Mouse (Mus musculus) lung, postnatal 36 days (tissue): ENCODE measurements around the gene Steap3.
"Not testable (repeated sequence)": the region's sequence is repeated elsewhere in the genome, so short reads cannot be mapped to it uniquely, and the experiment has no call there.

Source experiments
- DNase-seq: peaks from one replicate; pipeline ENCODE4 v3.0.0; 2022; ENCODE audit warnings: mixed read lengths

Gene Steap3

GRCm38 (mm10) chr1:120272605-120273004 lies at the start of gene Steap3:
TSS of gene Steap3 (minus strand) at chr1:120272705.
- no peak for DNase-seq

GRCm38 (mm10) chr1:120321270-120322021 lies 48.9 kb upstream of the Steap3 start:
- no peak for DNase-seq

DNA sequence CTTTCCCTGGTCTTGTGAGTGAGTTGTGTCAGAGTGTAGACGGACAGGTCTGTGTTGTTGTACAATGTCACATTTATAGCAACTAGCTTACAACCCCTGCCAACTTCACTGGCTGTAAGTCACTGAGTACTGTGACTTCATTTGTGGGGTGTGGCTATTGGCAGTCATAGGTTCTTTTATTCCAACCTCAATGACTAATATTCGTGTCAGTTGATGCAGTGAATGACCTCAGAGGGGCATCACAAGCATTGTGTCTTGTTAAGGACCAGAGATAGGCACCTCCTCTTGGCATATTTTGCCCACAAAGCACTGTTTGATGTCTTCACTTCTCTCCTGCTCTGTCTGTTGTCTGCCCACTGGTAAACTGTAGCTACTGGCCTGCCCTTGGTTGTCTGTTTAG lies 33.3 kb upstream of the Steap3 start:
- DNase-seq = no peak

DNA sequence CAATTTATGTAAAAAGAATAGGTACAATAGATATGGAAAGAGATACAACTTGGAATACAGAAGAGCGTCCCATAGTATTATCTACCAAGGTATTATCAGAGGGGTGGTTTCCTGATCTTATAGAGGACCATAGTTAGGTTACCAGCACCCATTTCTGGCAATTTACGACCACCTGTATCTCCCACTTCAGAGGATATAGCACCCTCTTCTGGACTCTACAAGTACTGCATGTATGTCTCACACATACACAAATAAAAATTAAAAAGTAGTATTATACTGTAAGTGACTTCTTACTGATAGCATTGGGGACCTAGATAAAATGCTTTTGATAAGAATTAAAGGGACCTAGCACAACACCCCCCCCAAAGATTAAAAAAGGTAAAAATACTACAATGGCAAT lies 24.4 kb upstream of the Steap3 start:
- DNase-seq = no peak

DNA sequence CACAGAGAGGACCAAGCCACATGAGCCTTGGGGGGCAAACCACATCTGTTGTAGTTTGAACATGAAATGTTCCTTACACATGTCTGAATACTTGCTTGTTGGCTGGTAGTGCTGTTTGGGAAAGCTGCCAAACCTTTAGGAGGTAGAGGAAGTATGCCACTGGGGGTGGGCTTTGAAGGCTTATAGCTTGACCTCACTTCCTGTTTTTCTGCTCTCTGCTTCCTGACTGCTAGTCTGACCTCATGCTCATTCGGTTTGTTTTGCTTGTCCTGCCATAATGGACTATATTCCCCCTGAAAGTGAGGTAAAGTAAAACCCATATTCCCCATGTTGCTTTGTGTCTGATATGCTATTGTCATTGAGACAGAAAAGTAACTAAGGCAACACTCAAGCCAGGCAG lies 21.3 kb upstream of the Steap3 start:
- peak; percentile 10 for DNase-seq

GRCm38 (mm10) chr1:120291709-120292108 lies 19.2 kb upstream of the Steap3 start:
- no peak for DNase-seq

DNA sequence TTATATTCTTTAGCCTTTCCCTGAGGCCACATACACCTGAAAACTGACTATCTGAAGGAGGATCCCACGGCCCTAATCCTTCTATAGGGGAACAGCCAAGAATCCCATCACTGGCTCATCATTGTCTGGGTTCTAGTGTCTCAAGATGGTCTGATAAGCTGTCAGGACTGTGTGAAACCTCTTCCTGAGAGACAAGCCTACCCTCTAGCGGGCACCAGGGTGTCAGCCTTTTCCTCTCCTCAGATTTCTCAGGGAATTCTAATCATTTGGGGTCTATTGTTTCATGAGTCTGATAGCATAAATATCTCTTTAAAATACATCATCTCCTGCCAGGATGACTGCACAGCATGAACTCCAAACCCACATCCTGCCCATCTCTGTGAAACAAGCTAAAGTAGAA lies 17.3 kb upstream of the Steap3 start:
- DNase-seq = no peak

- no peak for DNase-seq
Observed at GRCm38 (mm10) chr1:120287679-120288078, 15.2 kb upstream of the Steap3 start.

- not testable (repeated sequence) for DNase-seq
Observed at GRCm38 (mm10) chr1:120276058-120276457, 3.6 kb upstream of the Steap3 start.

DNA sequence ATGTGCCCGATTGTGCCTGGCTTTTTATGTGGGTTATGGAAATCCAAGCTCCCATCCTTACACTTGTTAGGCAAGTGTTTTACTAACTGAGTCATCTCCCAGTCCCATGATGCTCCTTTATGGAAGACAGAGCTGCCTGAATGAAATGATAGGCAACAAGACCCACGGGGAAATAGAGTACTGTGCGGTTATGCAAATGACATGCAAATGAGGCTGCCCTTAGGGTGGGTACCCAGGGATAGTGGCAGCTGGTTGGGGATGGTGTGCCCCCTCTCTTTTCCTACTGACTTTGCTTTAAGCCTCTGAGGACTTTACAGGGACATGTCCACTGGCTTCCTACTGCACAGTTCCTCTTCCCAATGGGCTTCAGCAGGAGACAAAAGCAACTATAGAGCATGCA lies 2.7 kb upstream of the Steap3 start:
- DNase-seq = no peak

GRCm38 (mm10) chr1:120270882-120271281 lies 1.6 kb downstream of the Steap3 start:
- DNase-seq = no peak

GRCm38 (mm10) chr1:120270115-120270514 lies 2.4 kb downstream of the Steap3 start:
- no peak for DNase-seq

- DNase-seq = no peak
Observed at GRCm38 (mm10) chr1:120267631-120268030, 4.9 kb downstream of the Steap3 start.

DNA sequence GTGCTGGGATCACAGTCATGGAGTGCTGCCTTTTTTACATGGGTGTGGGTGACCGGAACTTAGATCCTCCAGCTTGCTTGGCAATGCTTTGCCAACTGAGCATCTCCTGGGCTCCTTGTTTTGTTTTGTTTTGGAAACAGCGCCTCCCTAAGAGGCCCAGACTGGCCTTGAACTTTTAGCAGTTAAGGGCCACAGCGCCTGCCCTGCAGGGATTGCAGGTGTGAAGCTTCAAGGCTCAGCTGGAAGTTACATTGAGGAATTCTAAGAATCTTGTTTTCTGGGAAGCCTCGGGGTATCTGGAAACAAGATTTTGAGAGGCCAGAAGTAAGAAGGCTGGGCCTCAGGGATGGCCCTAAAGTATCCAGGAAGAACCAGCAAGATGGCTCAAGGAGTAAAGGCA lies 6.0 kb downstream of the Steap3 start:
- peak; percentile 42 for DNase-seq

DNA sequence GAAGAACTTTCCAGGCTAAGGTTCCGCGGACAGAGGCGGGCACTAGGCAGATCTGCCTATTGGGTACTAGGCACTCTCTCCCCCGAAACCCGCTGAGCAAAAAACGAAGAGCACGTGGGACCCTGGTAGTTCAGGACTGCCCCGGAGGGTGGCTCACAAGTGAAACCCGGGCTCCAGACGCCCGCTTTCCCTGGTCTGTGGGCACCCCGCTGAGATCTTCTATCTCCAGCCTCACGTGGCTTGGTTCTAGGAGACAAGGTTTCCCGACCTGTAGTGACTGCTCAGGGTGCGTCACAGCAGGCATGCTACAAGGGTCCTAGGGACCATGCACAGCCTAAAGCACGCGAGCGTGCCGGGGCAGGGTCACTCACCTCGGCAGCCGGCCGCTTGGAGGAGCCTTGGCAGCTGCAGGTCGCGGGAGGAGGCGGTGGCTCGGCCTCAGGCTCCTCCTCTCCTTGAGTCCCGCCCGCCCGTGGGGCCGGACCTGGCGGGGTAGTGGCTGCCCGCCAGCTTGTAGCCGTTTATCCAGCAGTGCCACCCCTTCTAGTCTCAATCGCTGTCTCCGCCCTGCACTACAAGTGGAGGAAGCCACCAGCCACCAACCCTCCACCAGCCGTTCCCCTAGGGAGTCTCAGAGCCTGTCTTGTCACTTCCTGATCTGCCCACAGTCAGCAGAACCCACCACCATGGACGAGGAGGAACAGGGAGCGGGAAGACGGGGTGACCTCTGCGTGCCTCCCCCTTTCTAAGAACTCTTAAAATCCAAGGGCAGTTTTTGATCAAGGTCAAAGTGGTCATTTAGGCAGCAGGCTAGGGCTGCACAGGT lies 7.4 kb downstream of the Steap3 start:
- DNase-seq = peak; percentile 93

GRCm38 (mm10) chr1:120263226-120263625 lies 9.3 kb downstream of the Steap3 start:
- DNase-seq = no peak

DNA sequence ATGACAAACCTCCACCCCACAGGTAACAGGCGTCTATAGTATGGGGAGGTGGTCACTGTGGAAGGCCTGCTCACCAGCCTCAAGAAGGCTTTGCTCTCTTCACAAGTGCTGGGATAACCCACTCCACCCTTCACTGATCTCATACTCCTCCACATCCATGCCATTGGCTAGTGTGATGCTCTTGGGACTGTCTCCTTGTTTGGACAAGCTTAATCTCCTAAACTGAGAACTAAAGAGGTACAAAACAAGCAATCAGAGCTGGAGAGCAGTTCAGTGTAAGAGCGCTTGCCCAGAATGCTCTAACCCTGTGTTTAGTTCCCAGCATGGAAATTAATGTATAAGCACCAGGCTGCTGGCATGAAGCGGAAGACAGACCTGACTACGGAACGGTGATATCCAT lies 11.3 kb downstream of the Steap3 start:
- no peak for DNase-seq

GRCm38 (mm10) chr1:120259249-120259648 lies 13.3 kb downstream of the Steap3 start:
- no peak for DNase-seq

GRCm38 (mm10) chr1:120258744-120259143 lies 13.8 kb downstream of the Steap3 start:
- no peak for DNase-seq

DNA sequence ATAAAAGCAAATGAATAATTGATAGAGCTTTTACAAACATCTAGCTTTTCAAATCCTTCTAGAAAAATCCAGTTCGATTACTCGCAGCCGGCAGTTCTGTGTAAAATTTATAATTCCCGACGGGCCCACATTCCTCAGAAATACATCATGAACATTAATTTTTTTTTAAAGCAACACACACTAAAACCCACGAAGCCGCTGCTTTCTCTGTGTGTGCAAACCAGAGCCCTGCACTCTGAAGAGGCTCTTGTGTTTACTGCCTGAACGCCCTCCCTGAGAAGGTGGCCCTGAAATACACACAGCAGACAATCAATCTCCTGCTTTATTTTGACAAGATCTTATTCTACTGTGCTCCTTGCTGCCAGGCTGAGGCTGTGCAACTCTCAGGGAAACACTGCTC lies 14.3 kb downstream of the Steap3 start:
- no peak for DNase-seq

GRCm38 (mm10) chr1:120253751-120254150 lies 18.8 kb downstream of the Steap3 start:
- DNase-seq = peak; percentile 42

- DNase-seq = no peak
Observed at GRCm38 (mm10) chr1:120252519-120253160, 19.9 kb downstream of the Steap3 start.

DNA sequence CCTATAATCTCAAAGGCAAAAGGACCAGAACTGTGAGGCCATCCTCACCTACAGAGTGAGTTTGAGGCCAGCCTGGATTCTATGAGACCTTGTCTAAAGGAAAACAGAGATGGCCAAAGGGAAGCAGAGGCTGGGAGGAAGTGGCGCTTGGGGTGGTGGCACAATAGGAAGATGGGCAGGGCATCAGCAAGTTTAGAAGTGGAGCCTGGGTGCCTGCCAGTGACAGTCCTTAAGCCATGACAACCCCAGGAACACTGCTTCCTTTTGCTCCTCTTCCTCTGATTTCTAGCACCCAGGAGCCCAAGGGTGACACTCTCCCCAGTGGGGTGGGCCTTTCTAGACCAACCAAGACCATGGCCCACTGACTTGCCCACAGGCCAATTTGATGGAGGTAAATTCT lies 21.3 kb downstream of the Steap3 start:
- no peak for DNase-seq

DNA sequence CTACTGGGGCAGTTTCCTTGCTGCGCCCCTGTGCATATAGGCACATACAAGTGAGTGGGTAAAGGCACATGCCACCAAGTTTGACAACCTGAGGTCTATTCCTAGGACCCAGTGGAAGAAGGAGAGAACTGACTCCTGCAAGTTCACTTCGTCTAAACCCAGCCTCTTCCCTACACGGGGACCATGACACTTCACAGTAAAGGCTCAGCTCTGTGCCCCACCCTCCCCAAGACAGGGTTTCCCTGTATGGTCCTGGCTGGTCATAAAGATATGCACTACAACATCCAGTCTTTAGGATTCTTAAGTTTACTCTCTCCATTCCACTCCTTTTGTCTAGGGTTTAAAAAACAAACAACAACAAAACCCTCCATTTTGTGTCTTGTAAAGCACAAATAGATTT lies 21.9 kb downstream of the Steap3 start:
- no peak for DNase-seq
